ENCODE assay signal across 18 mouse cellular contexts in the genomic region with DNA sequence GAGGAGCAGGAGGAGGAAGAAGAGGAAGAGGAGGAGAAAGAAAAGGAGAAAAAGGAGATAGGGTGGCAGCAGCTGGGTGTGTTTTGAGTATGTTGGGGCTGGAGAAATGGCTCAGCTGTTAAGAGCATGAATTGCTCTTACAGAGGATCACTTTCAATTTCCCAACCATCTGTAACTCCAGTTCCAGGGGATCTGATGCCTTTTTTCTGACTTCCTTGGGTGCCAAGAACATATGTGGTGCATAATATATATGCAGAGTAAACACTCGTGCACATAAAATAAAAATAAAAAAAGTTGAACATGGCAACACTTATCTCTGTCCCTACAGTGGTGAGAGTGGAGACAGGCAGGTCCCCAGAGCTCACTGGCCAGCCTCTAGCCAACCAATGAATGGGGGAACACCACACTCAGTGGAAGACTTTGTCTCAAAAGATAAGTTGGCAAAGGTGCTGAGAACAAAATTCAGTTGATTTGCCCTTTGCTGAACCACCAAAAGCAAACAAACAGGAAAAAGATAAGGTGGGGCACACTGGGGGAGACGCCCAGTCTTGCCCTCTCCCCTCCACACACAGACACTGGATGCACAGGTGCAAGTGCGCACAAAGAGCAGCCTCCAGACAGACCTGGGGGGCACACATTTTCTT. TPM values are rescaled to one million over a fixed set of nuclear protein-coding genes. Genes with fewer than 3 reads are reported as not detected.
A peak's percentile ranks its signal among the peaks of the same experiment; 100 is the strongest.
DNase-seq lines count a peak whose midpoint lies in the region; ATAC-seq lines count a peak whose summit lies in the region.
"Had no signal": no experiment of that assay in that cellular context is flagged by ENCODE, and none has a peak within 500 bp of the region (broad histone marks: within the 10 kb centered on the region; RNA-seq: fewer than 3 reads in every experiment).

No protein-coding gene starts in this region.

- H3K36me3 ChIP-seq in erythroblast, embryonic 14.5 days (ENCODE audit: control insufficient read depth): peaks cover 15% of the 10 kb centered on the region
- H3K36me3 ChIP-seq in liver, embryonic 16.5 days (ENCODE audit: control insufficient read depth, insufficient read depth): peaks cover 9% of the 10 kb centered on the region
- peaks cover 18% of the 10 kb centered on the region for H3K36me3 ChIP-seq in forebrain, embryonic 10.5 days (replicated peaks)

- H3K27ac ChIP-seq in liver, embryonic 16.5 days (ENCODE audit: low read length): peak overlapping the region; percentile 78
- no peak overlapping the region for H3K27ac ChIP-seq in forebrain, embryonic 10.5 days
- H3K27ac ChIP-seq: embryonic facial prominence, embryonic 13.5 days; heart, adult 2 months; hindbrain, embryonic 14.5 days; lung, embryonic 15.5 days; neural tube, embryonic 15.5 days had no signal

- DNase-seq in induced T-regulatory cell, adult 2 months (ENCODE audit: low read depth): peak; percentile 50
- DNase-seq in thymus, postnatal 25 days: peak; percentile 37
- DNase-seq in cerebellum, adult 11 months: no peak
- DNase-seq in forebrain, embryonic 10.5 days (ENCODE audit: extremely low spot score, low spot score): no peak
- no peak for DNase-seq in heart, postnatal 14 days
- DNase-seq: cerebellum, adult 11-12 months; heart, adult 2 months; kidney, adult 8-10 months; kidney, postnatal 36 days had no signal

- intact Hi-C loops in heart, postnatal 14 days (cut with DNase I): no loop called here

- peaks cover 55% of the 10 kb centered on the region for H3K4me1 ChIP-seq in erythroblast, embryonic 14.5 days (ENCODE audit: control insufficient read depth)
- H3K4me1 ChIP-seq in liver, embryonic 16.5 days (ENCODE audit: control insufficient read depth, low read depth, low read length): peaks cover 32% of the 10 kb centered on the region
- peaks cover 18% of the 10 kb centered on the region for H3K4me1 ChIP-seq in forebrain, embryonic 10.5 days

- H3K4me2 ChIP-seq in liver, embryonic 16.5 days (ENCODE audit: low read depth, low read length): peak overlapping the region; percentile 22; the same call in 1 of the 2 replicates
- H3K4me2 ChIP-seq: embryonic facial prominence, embryonic 13.5 days; hindbrain, embryonic 14.5 days; lung, embryonic 15.5 days; midbrain, embryonic 11.5 days; neural tube, embryonic 15.5 days had no signal

- H3K4me3 ChIP-seq in erythroblast, embryonic 14.5 days (replicated peaks): peak overlapping the region; percentile 45
- H3K4me3 ChIP-seq in liver, embryonic 16.5 days (ENCODE audit: low read depth, low read length): no peak overlapping the region
- no peak overlapping the region for H3K4me3 ChIP-seq in forebrain, embryonic 10.5 days
- H3K4me3 ChIP-seq: embryonic facial prominence, embryonic 13.5 days; heart, adult 2 months; lung, embryonic 15.5 days; neural tube, embryonic 15.5 days had no signal

- no peak for ATAC-seq in erythroblast, adult 5-6 weeks (replicated peaks; ENCODE audit: low FRiP score, poor library complexity, severe bottlenecking)
- peak; percentile 7; the same call in 1 of the 2 replicates for ATAC-seq in liver, embryonic 16.5 days (ENCODE audit: low read depth)
- ATAC-seq: forebrain, embryonic 14.5 days had no signal

- H3K9me3 ChIP-seq in erythroblast, embryonic 14.5 days (ENCODE audit: control insufficient read depth, low read length): no peaks in the 10 kb centered on the region
- no peaks in the 10 kb centered on the region for H3K9me3 ChIP-seq in liver, embryonic 16.5 days (replicated peaks; ENCODE audit: control insufficient read depth, low read length)
- H3K9me3 ChIP-seq in forebrain, embryonic 10.5 days: no peaks in the 10 kb centered on the region
- H3K9me3 ChIP-seq: embryonic facial prominence, embryonic 13.5 days; lung, embryonic 15.5 days; neural tube, embryonic 15.5 days had no signal

- WGBS in liver, embryonic 16.5 days (ENCODE audit: insufficient replicate concordance): 27% methylated on average over 3 of the region's 3 CpGs
- 87% methylated on average over 3 of the region's 3 CpGs for WGBS in forebrain, embryonic 10.5 days

- peak overlapping the region; percentile 26 for H3K9ac ChIP-seq in liver, embryonic 16.5 days (ENCODE audit: low read depth, low read length)
- H3K9ac ChIP-seq: embryonic facial prominence, embryonic 13.5 days; hindbrain, embryonic 14.5 days; lung, embryonic 15.5 days; neural tube, embryonic 15.5 days had no signal

- no peaks in the 10 kb centered on the region for H3K27me3 ChIP-seq in erythroblast, embryonic 14.5 days (ENCODE audit: control insufficient read depth)
- no peaks in the 10 kb centered on the region for H3K27me3 ChIP-seq in liver, embryonic 16.5 days (ENCODE audit: control insufficient read depth, insufficient read depth, low read depth, low read length)
- H3K27me3 ChIP-seq in forebrain, embryonic 10.5 days (ENCODE audit: poor library complexity, severe bottlenecking): no peaks in the 10 kb centered on the region
- H3K27me3 ChIP-seq: embryonic facial prominence, embryonic 13.5 days; lung, embryonic 15.5 days; neural tube, embryonic 15.5 days had no signal

RNA-seq across cellular contexts. Expression of gene Hnrnpab, which starts 2.7 kb away (rescaled TPM):
- polyA plus RNA-seq in erythroblast, embryonic 14.5 days (2012): 59.0 and 82.9 TPM in 2 replicates
- total RNA-seq in erythroblast, adult 5-6 weeks (2015; ENCODE audit: low replicate concordance): 140 and 157 TPM in 2 replicates
- total RNA-seq in erythroblast, adult 5-6 weeks (2017; ENCODE audit: low replicate concordance): 174 and 180 TPM in 2 replicates
- polyA plus RNA-seq in liver, embryonic 16.5 days (2015; fragmentation: Nextera tagmentation; extraction: Ambion mirVana): 130 and 132 TPM in 2 replicates
- polyA plus RNA-seq in forebrain, embryonic 10.5 days (2016; fragmentation: Nextera tagmentation; extraction: Ambion mirVana): 597 and 634 TPM in 2 replicates
- total RNA-seq in heart, postnatal 14 days (2021): 100 to 1,000 TPM; 141 to 163 TPM

RNA-seq across cellular contexts. Expression of gene Nhp2, which starts 10.1 kb away (rescaled TPM):
- polyA plus RNA-seq in erythroblast, embryonic 14.5 days (2012): 7.4 and 8.9 TPM in 2 replicates
- total RNA-seq in erythroblast, adult 5-6 weeks (2015; ENCODE audit: low replicate concordance): 7.5 and 27.6 TPM in 2 replicates
- total RNA-seq in erythroblast, adult 5-6 weeks (2017; ENCODE audit: low replicate concordance): 19.2 and 23.3 TPM in 2 replicates
- polyA plus RNA-seq in liver, embryonic 16.5 days (2015; fragmentation: Nextera tagmentation; extraction: Ambion mirVana): 69.5 and 79.3 TPM in 2 replicates
- polyA plus RNA-seq in forebrain, embryonic 10.5 days (2016; fragmentation: Nextera tagmentation; extraction: Ambion mirVana): 273 and 279 TPM in 2 replicates
- total RNA-seq in heart, postnatal 14 days (2021): 10 to 100 TPM; 19.5 to 21.3 TPM

RNA-seq across cellular contexts. Expression of gene Phykpl, which starts 24.8 kb away (rescaled TPM):
- polyA plus RNA-seq in erythroblast, embryonic 14.5 days (2012): 0.62 and 0.69 TPM in 2 replicates
- 1.3 and 2.1 TPM in 2 replicates for total RNA-seq in erythroblast, adult 5-6 weeks (2015; ENCODE audit: low replicate concordance)
- 3.1 and 5.2 TPM in 2 replicates for total RNA-seq in erythroblast, adult 5-6 weeks (2017; ENCODE audit: low replicate concordance)
- 11.3 and 12.6 TPM in 2 replicates for polyA plus RNA-seq in liver, embryonic 16.5 days (2015; fragmentation: Nextera tagmentation; extraction: Ambion mirVana)
- 15.9 and 16.3 TPM in 2 replicates for polyA plus RNA-seq in forebrain, embryonic 10.5 days (2016; fragmentation: Nextera tagmentation; extraction: Ambion mirVana)
- 10 to 100 TPM; 10.3 to 10.4 TPM for total RNA-seq in heart, postnatal 14 days (2021)

RNA-seq across cellular contexts. Expression of gene Rmnd5b, which starts 26.3 kb away (rescaled TPM):
- polyA plus RNA-seq in erythroblast, embryonic 14.5 days (2012): 1.4 and 1.5 TPM in 2 replicates
- total RNA-seq in erythroblast, adult 5-6 weeks (2015; ENCODE audit: low replicate concordance): 17.3 and 18.6 TPM in 2 replicates
- total RNA-seq in erythroblast, adult 5-6 weeks (2017; ENCODE audit: low replicate concordance): 3.6 and 3.9 TPM in 2 replicates
- 16.6 and 17.7 TPM in 2 replicates for polyA plus RNA-seq in liver, embryonic 16.5 days (2015; fragmentation: Nextera tagmentation; extraction: Ambion mirVana)
- polyA plus RNA-seq in forebrain, embryonic 10.5 days (2016; fragmentation: Nextera tagmentation; extraction: Ambion mirVana): 37.2 and 39.1 TPM in 2 replicates
- 10 to 100 TPM; 16.0 to 16.3 TPM for total RNA-seq in heart, postnatal 14 days (2021)

RNA-seq across cellular contexts. Expression of gene N4bp3, which starts 41.3 kb away (rescaled TPM):
- 0.03 TPM in 2 replicates for polyA plus RNA-seq in erythroblast, embryonic 14.5 days (2012)
- total RNA-seq in erythroblast, adult 5-6 weeks (2015; ENCODE audit: low replicate concordance): 1.0 TPM in 1 of 2 replicates, not detected in the other
- total RNA-seq in erythroblast, adult 5-6 weeks (2017; ENCODE audit: low replicate concordance): not detected in 2 replicates
- 2.8 and 3.9 TPM in 2 replicates for polyA plus RNA-seq in liver, embryonic 16.5 days (2015; fragmentation: Nextera tagmentation; extraction: Ambion mirVana)
- polyA plus RNA-seq in forebrain, embryonic 10.5 days (2016; fragmentation: Nextera tagmentation; extraction: Ambion mirVana): 19.4 and 21.1 TPM in 2 replicates
- total RNA-seq in heart, postnatal 14 days (2021): 10 to 100 TPM; 22.1 to 23.1 TPM

Comparison
In these comparisons a context has a peak if more than half of its experiments do, and no peak if none do; other contexts are left out.
1. DNase-seq: peak in induced T-regulatory cell, adult 2 months (single experiment) and thymus, postnatal 25 days (single experiment); none in cerebellum, adult 11 months (single experiment), forebrain, embryonic 10.5 days (single experiment) and heart, postnatal 14 days (0 of 2).